Mouse (Mus musculus) G1E (cell line): ENCODE results near the gene Sox5. TPM values are rescaled to one million over a fixed set of nuclear protein-coding genes. Genes with fewer than 3 reads are reported as not detected.

ENCODE experiments used
- ATAC-seq: 2 replicates; pipeline ENCODE4 v1.8.0; 2016; ENCODE audit warnings: mild to moderate bottlenecking; ENCODE audit not compliant: insufficient number of reproducible peaks, poor library complexity, low FRiP score, severe bottlenecking; ENCODE audit errors: extremely low read depth
- DNase-seq: peaks from one replicate; pipeline ENCODE4 v3.0.0; 2012; ENCODE audit warnings: low spot score
- H3K27me3 ChIP-seq: 2 replicates; pipeline ENCODE4 v1.6.1; 2012; ENCODE audit warnings: mild to moderate bottlenecking, low read length, inconsistent platforms; ENCODE audit not compliant: insufficient read depth
- H3K36me3 ChIP-seq: replicated peaks from 2 replicates; pipeline ENCODE3; 2012; ENCODE audit warnings: mild to moderate bottlenecking, inconsistent platforms
- H3K4me1 ChIP-seq: 2 replicates; pipeline ENCODE4 v1.6.1; 2012; ENCODE audit warnings: low read depth, low read length, inconsistent platforms, mixed read lengths; ENCODE audit not compliant: insufficient read depth
- H3K4me3 ChIP-seq: 2 replicates; pipeline ENCODE4 v1.5.1; 2012; ENCODE audit warnings: low read depth, mild to moderate bottlenecking, inconsistent platforms, low read length, moderate library complexity, mixed read lengths
- H3K9me3 ChIP-seq: replicated peaks from 2 replicates; pipeline ENCODE4 v1.6.1; 2012; ENCODE audit warnings: inconsistent platforms
- CTCF ChIP-seq: IDR thresholded peaks from 2 replicates; pipeline ENCODE4 v1.5.1; 2012; ENCODE audit warnings: low read depth, low read length, inconsistent platforms, mixed read lengths
- GATA1 ChIP-seq: IDR thresholded peaks from 2 replicates; pipeline ENCODE4 v1.6.1; 2012; ENCODE audit warnings: borderline replicate concordance, low read length, inconsistent platforms, mixed read lengths
- GATA2 ChIP-seq: IDR thresholded peaks from 2 replicates; pipeline ENCODE4 v1.6.1; 2012; ENCODE audit warnings: low read depth, low read length, inconsistent platforms, borderline replicate concordance
- POLR2AphosphoS5 ChIP-seq: IDR thresholded peaks from 2 replicates; pipeline ENCODE4 v1.6.1; 2012; ENCODE audit warnings: low read depth, low read length, inconsistent platforms; ENCODE audit not compliant: insufficient replicate concordance
- TAL1 ChIP-seq: conservative IDR thresholded peaks from 2 replicates; pipeline ENCODE4 v1.6.1; 2012; ENCODE audit warnings: low read depth, low read length, inconsistent platforms, mixed read lengths
- polyA plus RNA-seq: library from polyadenylated mRNA; stranded (reverse); fragments of >175 nt; gene quantifications from 2 replicates; pipeline ENCODE4 v1.2.3, GENCODE M21; 2012
- total RNA-seq, 2 experiments: library from RNA; stranded (forward) in 1 of 2; stranded (reverse) in 1 of 2; fragments of 200-1000 nt in 1 of 2; fragments of >200 nt in 1 of 2; fragmentation: Nextera tagmentation in 1 of 2; gene quantifications; 2 replicates each; pipeline ENCODE4 v1.2.3; 2014 to 2017

Gene Sox5
- total and polyA plus RNA-seq, 3 experiments: 0.27 to 16.2 TPM; not detected in 1

DNA sequence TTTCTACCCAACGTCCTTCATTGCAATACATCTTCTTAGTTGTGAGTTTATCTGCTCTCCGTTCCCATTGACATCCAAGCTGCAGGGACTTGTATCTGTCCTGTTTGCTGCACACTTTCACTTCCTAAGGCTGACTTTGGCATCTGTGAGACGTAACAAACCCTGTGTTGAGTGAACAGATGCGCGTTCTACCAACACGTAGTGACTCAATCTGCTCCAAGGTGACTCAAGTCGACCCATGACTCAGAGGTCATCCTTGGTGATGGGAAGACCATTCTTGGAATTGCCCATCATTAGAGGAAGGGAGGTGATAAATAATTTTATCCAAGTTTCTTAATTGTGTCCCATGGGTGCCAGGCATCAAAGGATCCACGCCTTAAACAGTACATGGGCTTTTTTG is 719.3 kb downstream of the Sox5 start:
- DNase-seq (no peak), ATAC-seq (no peak)
- Histone ChIP-seq H3K27me3 (no peaks in the 10 kb centered on the region), H3K4me3 (no peak overlapping the region), H3K4me1 (no peaks in the 10 kb centered on the region), H3K36me3 (no peaks in the 10 kb centered on the region), H3K9me3 (peaks cover 47% of the 10 kb centered on the region)
- no peak for TF ChIP-seq GATA1
- TF ChIP-seq CTCF: no peak
- no peak for TF ChIP-seq TAL1
- no peak for TF ChIP-seq POLR2AphosphoS5
- TF ChIP-seq GATA2: no peak

DNA sequence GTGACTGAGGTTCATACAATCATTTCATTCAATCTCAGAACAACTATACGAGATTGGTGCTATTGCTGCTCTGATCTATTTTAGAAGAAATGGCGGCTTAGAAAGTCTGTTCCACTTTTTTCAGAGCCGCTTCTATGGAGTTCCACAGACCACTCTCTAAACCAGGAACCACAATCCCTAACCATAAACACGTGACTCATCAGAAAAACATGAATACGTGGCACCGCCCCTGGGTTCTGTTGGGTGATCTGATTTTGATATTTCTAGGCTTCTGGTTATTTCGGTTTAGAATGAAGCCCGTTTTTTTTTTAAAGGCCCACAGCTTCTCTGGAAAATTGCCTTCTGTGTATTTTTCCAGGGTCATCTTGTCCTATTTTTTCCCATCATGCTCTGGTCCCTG is 720.0 kb downstream of the Sox5 start:
- no peaks in the 10 kb centered on the region for H3K4me1 ChIP-seq
- no peaks in the 10 kb centered on the region for H3K27me3 ChIP-seq
- no peak overlapping the region for H3K4me3 ChIP-seq
- H3K36me3 ChIP-seq: no peaks in the 10 kb centered on the region
- peaks cover 48% of the 10 kb centered on the region for H3K9me3 ChIP-seq
- TF ChIP-seq CTCF (no peak), GATA2 (no peak), TAL1 (no peak), GATA1 (no peak), POLR2AphosphoS5 (no peak)
- no peak for DNase-seq
- no peak for ATAC-seq

GRCm38 (mm10) chr6:144057098-144057632 is 724.6 kb downstream of the Sox5 start:
- Histone ChIP-seq H3K27me3 (no peaks in the 10 kb centered on the region), H3K9me3 (peaks cover 32% of the 10 kb centered on the region), H3K4me3 (no peak overlapping the region), H3K4me1 (no peaks in the 10 kb centered on the region), H3K36me3 (no peaks in the 10 kb centered on the region)
- DNase-seq (no peak), ATAC-seq (no peak)
- TF ChIP-seq POLR2AphosphoS5: no peak
- TF ChIP-seq TAL1: no peak
- TF ChIP-seq CTCF: no peak
- TF ChIP-seq GATA2: no peak
- TF ChIP-seq GATA1: no peak

DNA sequence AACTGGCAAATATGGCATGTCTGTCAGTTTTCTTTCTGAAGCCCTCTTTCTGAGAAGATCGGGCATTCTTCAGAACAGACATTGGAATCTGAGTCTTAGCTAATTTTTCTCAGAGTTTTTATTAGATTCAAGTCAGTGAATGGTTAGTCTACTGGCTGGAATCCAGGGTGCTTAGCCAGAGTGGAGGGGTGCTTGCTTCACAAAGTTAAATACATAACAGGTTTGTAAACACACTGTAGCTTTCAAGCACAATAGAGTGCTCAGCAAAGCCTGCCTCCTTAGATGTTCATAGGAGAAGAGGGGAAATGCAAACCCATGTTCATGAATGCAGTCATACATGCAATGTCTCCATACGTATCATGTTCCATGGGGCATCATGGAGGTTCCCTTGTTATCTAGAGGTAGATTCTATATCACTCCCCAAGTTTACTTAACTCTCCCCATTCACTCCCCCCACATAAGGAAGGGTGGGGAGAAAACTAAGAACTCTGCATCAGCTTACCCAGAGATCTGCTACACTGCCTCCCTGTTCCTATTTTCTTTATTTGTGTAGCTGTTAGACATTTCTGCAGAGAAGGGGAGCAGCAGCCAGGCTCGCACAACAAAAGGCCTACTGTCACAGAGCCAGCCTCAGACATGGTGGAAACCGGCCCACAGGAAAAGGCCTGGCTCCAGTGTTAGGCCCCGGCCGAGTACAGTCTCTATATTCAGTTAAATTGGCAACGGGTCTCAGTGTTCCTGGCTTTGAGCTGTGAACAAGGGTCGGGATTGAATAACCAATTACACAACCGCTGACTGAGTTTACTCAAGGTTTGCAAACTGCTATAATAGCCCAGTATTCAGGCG is 725.3 kb downstream of the Sox5 start:
- no peak for TF ChIP-seq POLR2AphosphoS5
- no peak for TF ChIP-seq TAL1
- no peak for TF ChIP-seq GATA1
- TF ChIP-seq CTCF: no peak
- TF ChIP-seq GATA2: no peak
- Histone ChIP-seq H3K36me3 (no peaks in the 10 kb centered on the region), H3K4me1 (no peaks in the 10 kb centered on the region), H3K4me3 (no peak overlapping the region), H3K27me3 (no peaks in the 10 kb centered on the region), H3K9me3 (peaks cover 32% of the 10 kb centered on the region)
- ATAC-seq (no peak), DNase-seq (no peak)

DNA sequence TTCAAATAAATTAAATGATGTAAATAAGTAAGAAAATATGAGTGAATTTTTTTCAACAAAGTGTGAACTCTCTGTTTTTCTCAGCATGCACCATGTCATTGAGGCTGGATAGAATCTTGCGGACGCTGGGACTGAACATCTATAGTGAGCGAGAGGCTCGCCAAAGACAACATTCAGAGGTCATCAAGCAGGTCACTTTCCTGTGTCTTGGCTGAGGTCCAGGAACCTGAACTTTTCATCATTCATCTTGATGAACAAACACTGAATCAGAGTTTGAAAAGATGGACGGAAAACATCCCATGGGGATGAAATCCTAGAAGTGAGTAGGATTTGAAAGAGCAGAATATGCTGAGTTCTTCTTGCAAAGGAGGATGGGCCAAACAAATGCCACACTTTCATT is 729.3 kb downstream of the Sox5 start:
- TF ChIP-seq POLR2AphosphoS5: no peak
- no peak for TF ChIP-seq TAL1
- ATAC-seq (no peak), DNase-seq (no peak)
- no peaks in the 10 kb centered on the region for H3K27me3 ChIP-seq
- H3K4me3 ChIP-seq: no peak overlapping the region
- H3K4me1 ChIP-seq: no peaks in the 10 kb centered on the region
- no peaks in the 10 kb centered on the region for H3K36me3 ChIP-seq
- peaks cover 44% of the 10 kb centered on the region for H3K9me3 ChIP-seq

DNA sequence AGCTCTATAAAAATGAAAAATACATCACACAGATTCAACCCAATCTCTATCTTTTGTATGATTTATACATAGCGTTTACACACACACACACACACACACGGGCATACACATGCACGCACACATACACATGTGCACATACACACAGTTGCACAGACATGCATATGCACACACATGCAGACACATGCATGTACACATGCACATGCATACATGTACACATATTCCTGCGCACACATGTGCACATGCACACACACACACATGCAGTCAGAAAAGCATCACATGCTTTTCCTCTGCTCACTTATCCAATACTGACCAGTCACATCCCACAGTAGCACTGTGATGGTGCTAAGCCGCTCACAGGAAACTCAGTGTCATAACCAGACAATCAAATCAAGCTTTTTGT is 730.5 kb downstream of the Sox5 start:
- Histone ChIP-seq H3K4me3 (no peak overlapping the region), H3K4me1 (no peaks in the 10 kb centered on the region), H3K36me3 (no peaks in the 10 kb centered on the region), H3K9me3 (peaks cover 33% of the 10 kb centered on the region), H3K27me3 (no peaks in the 10 kb centered on the region)
- TF ChIP-seq POLR2AphosphoS5 (no peak), TAL1 (no peak), GATA2 (no peak), CTCF (no peak), GATA1 (no peak)
- ATAC-seq (no peak; the same call in 1 of the 2 replicates), DNase-seq (no peak)
